Mouse (Mus musculus) heart, adult 2 months (tissue): ENCODE measurements around the gene Abcc2. TPM values are rescaled to one million over a fixed set of nuclear protein-coding genes. Genes with fewer than 3 reads are reported as not detected.

Experiments used
- DNase-seq, 2 experiments: peaks; one replicate each; pipeline ENCODE4 v3.0.0; 2021
- H3K27ac ChIP-seq: fragments of 200-600 bp; 2 replicates; pipeline ENCODE4 v1.8.1; 2022
- H3K27me3 ChIP-seq: fragments of 200-500 bp; 2 replicates; pipeline ENCODE4 v1.6.1; 2012; ENCODE audit warnings: mild to moderate bottlenecking, low read length, inconsistent platforms, mixed read lengths; ENCODE audit not compliant: control insufficient read depth, insufficient read depth
- H3K36me3 ChIP-seq: fragments of 200-500 bp; 2 replicates; pipeline ENCODE4 v1.6.1; 2012; ENCODE audit warnings: low read length, inconsistent platforms; ENCODE audit not compliant: control insufficient read depth, insufficient read depth
- H3K4me1 ChIP-seq: fragments of 200-500 bp; 2 replicates; pipeline ENCODE4 v1.6.1; 2011; ENCODE audit warnings: low read length; ENCODE audit not compliant: control insufficient read depth, insufficient read depth
- H3K4me3 ChIP-seq: fragments of 200-600 bp; 2 replicates; pipeline ENCODE4 v1.8.1; 2022
- H3K79me2 ChIP-seq: fragments of 200-500 bp; replicated peaks from 2 replicates; pipeline ENCODE4 v1.6.1; 2012; ENCODE audit warnings: mild to moderate bottlenecking, inconsistent platforms, low read length, moderate library complexity, mixed read lengths; ENCODE audit not compliant: control insufficient read depth, insufficient read depth
- H3K9ac ChIP-seq: fragments of 200-500 bp; 2 replicates; pipeline ENCODE4 v1.6.1; 2012; ENCODE audit warnings: low read depth, mild to moderate bottlenecking, control low read depth, inconsistent platforms, low read length, mixed read lengths
- CTCF ChIP-seq: fragments of 200-600 bp; IDR thresholded peaks from 2 replicates; pipeline ENCODE4 v1.8.1; 2022; ENCODE audit warnings: antibody characterized with exemption, mild to moderate bottlenecking, moderate library complexity
- EP300 ChIP-seq: fragments of 200-500 bp; IDR thresholded peaks from 2 replicates; pipeline ENCODE4 v1.6.1; 2011; ENCODE audit warnings: low read depth, low read length, control low read depth; ENCODE audit not compliant: insufficient read depth
- POLR2A ChIP-seq: fragments of 200-500 bp; IDR thresholded peaks from 2 replicates; pipeline ENCODE4 v1.6.1; 2011; ENCODE audit warnings: mild to moderate bottlenecking, low read depth, low read length, control low read depth; ENCODE audit not compliant: insufficient read depth
- WGBS: fragments of 180-500 bp; shearing (Covaris S2); methylation state at CpG from one replicate; pipeline ENCODE4 v1.1.7; 2018; 5-methylcytosine and 5-hydroxymethylcytosine counted together
- intact Hi-C: fragments of 180-260 bp; cut with DNase I; formaldehyde crosslinking; loops from one replicate; pipeline ENCODE4 v1.15.1; 2025
- polyA plus RNA-seq: library from polyadenylated mRNA; depleted of rRNA; stranded (reverse); fragments of >200 nt; gene quantifications from 2 replicates; pipeline ENCODE4 v1.2.3, GENCODE M21; 2012
- total RNA-seq, 2 experiments: library from RNA; stranded (reverse); gene quantifications; 2 replicates each; pipeline ENCODE4 v1.2.3; 2021

Abcc2 gene
- total and polyA plus RNA-seq, 3 experiments, result 0.06 TPM; not detected in 2

DNA sequence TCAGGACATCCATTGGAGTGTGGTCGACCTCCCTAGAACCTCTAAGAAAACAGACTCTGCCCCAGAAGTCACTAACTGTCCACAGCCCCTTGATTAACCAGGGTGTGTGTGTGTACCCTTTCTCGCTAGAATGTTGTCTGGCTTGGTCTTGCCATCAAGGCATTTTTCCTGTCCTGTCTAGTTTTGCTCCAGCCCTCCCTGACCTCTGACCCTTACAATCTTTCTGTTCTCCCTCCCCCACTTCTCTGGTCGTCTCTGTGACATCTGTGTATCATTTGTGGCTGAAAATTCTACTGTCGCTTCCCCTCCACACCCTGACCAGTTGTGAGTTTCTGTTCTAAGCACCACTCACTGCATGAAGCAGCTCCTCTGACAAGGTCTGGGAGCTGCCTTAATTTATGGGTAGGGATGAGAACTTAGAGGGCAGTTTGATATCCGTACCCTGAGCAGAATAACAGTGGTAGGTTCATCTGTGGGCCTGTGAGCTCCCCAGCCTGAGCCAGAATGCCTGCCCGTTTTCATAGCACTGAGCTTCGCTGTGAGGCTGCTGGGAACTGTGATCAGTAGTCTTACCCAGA is 63.4 kb downstream of the Abcc2 start:
- no peaks in the 10 kb centered on the region for H3K79me2 ChIP-seq
- intact Hi-C loops, result no loop called here
- no peak for DNase-seq
- TF ChIP-seq CTCF (no peak), POLR2A (no peak), EP300 (no peak)
- no peak overlapping the region for H3K9ac ChIP-seq
- no peaks in the 10 kb centered on the region; the same call in 1 of the 2 replicates for H3K36me3 ChIP-seq
- H3K27ac ChIP-seq, result no peak overlapping the region
- H3K4me3 ChIP-seq, result no peak overlapping the region
- H3K27me3 ChIP-seq, result no peaks in the 10 kb centered on the region
- no peaks in the 10 kb centered on the region for H3K4me1 ChIP-seq
- WGBS, result 57% methylated on average over 7 of the region's 7 CpGs

DNA sequence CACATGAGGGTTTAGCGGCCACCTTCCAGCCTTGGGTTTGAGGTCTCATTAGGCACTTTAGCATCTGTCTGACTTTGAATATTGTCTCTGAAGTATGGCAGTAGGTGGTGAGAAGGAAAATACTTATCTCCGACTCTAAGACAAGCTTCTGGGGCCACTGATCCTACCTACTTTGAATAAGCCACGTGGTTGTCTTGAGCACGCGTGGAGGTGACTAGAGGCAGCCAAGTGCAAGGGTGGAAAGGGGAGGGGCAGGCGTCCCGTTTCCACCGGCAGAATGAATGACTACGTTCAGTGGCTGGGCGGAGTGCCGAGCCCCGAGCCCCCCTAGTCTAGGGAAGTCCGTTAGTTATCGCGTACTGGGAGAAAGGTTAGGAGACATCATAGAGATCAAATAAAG is 65.1 kb downstream of the Abcc2 start:
- Histone ChIP-seq H3K27ac (no peak overlapping the region), H3K9ac (no peak overlapping the region), H3K4me3 (no peak overlapping the region), H3K4me1 (no peaks in the 10 kb centered on the region), H3K79me2 (no peaks in the 10 kb centered on the region), H3K36me3 (no peaks in the 10 kb centered on the region; the same call in 1 of the 2 replicates), H3K27me3 (no peaks in the 10 kb centered on the region)
- TF ChIP-seq CTCF, result no peak
- TF ChIP-seq EP300, result no peak
- no peak for TF ChIP-seq POLR2A
- intact Hi-C loops, result no loop called here
- no peak for DNase-seq
- 91% methylated on average over 15 of the region's 15 CpGs for whole genome bisulfite sequencing

DNA sequence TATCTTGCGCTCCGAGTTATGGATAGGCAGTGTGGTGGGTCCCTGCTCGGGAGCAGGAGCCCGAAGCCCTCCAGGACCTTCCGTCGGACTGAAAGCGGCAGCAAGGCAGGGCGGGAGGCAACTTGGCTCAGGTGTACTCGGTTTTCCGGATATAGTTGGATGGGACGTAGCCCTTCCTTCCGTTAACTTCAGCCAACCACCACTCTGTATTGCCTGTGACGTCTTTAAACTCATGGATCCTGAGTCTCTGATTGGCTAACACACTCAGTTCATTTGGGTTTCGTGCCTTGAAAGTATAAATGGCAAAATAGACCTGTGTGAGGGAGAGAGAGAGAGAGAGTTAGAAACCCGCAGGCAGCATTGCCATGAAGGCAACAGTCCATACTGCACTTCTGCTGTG is 66.0 kb downstream of the Abcc2 start:
- Histone ChIP-seq H3K27me3 (no peaks in the 10 kb centered on the region), H3K79me2 (no peaks in the 10 kb centered on the region), H3K9ac (no peak overlapping the region), H3K4me3 (no peak overlapping the region), H3K4me1 (no peaks in the 10 kb centered on the region), H3K27ac (no peak overlapping the region), H3K36me3 (no peaks in the 10 kb centered on the region; the same call in 1 of the 2 replicates)
- DNase-seq, result no peak
- TF ChIP-seq EP300 (no peak), POLR2A (no peak), CTCF (no peak)
- 95% methylated on average over 15 of the region's 15 CpGs for WGBS
- intact Hi-C loops, result no loop called here

DNA sequence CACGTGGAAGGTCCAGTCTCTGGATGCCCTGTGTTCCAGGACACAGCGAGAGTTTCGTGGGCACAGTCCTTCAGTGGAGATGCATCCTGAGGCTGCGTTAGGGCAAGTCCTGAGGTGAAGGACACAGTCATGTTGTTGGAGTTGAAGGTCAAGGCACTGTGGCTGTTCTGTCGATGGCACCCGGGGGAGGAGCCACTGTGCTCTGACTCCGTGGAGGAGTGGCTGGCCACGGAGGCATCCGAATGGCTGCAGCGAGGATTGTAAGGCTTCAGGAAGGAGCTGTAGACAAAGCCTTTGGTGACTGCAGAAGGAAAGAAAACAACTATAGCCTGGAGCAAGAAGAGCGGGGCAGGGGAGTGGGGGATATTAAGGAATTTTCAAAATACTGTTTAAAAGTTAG is 68.0 kb downstream of the Abcc2 start:
- intact Hi-C loops, result loop anchor here (5.0 kb wide), 1 partner anchor 92 kb away; the partner anchor contains the start of gene Dnmbp
- Histone ChIP-seq H3K4me1 (no peaks in the 10 kb centered on the region), H3K27ac (no peak overlapping the region), H3K79me2 (no peaks in the 10 kb centered on the region), H3K27me3 (no peaks in the 10 kb centered on the region), H3K36me3 (no peaks in the 10 kb centered on the region; the same call in 1 of the 2 replicates), H3K9ac (no peak overlapping the region), H3K4me3 (no peak overlapping the region)
- DNase-seq, result no peak
- 79% methylated on average over 11 of the region's 11 CpGs for WGBS
- no peak for TF ChIP-seq CTCF

DNA sequence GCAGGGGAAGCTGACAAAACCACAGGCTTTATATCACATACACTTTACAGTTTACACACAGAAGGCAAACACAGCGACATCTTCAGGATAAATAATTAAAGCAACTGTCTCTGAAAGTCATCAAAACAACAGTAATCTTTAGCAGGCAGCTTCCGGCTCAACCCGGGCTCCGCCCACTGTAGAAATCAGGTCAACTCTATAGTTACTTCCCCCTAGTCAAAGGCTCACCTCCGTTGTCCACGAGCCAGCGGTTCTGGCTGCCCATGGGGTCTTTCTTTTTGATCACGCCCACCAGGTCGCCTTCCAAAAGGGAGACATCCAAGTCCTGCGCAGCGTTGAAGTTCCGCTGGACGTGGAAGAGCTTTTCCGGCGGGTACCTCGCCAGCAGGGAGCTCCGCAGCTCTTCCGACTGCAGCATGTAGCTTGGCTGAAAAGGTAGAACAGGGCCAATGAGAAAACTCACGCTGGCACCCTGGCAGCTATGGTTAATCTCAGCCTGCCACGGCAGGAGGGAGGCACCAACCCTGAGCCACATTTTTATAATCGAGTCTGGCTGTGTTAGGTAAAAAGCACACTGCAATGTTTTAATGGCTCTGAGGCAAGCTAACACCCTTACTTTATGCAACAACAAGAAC is 70.1 kb downstream of the Abcc2 start:
- H3K36me3 ChIP-seq, result no peaks in the 10 kb centered on the region
- intact Hi-C loops, result loop anchor here (2.0 to 5.0 kb wide), 2 partner anchors 53 to 90 kb away; partner anchors contain the start of gene Dnmbp
- 79% methylated on average over 21 of the region's 21 CpGs for WGBS

GRCm38 (mm10) chr19:43852837-43853545 is 71.0 kb downstream of the Abcc2 start:
- no peak for DNase-seq
- no peaks in the 10 kb centered on the region for H3K27me3 ChIP-seq
- H3K27ac ChIP-seq, result no peak overlapping the region
- H3K79me2 ChIP-seq, result no peaks in the 10 kb centered on the region
- intact Hi-C loops, result loop anchor here (2.0 to 5.0 kb wide), 2 partner anchors 52 to 89 kb away; partner anchors contain the start of gene Dnmbp
- TF ChIP-seq CTCF (peak; percentile 75), POLR2A (no peak)
- no peak overlapping the region for H3K9ac ChIP-seq
- no peaks in the 10 kb centered on the region for H3K36me3 ChIP-seq
- H3K4me3 ChIP-seq, result no peak overlapping the region
- 80% methylated on average over 7 of the region's 7 CpGs for WGBS
- no peaks in the 10 kb centered on the region for H3K4me1 ChIP-seq

More for the DNA sequence above, 70.1 kb downstream of the Abcc2 start:
- TF ChIP-seq CTCF, result no peak
- TF ChIP-seq EP300, result no peak
- TF ChIP-seq POLR2A, result no peak
- Histone ChIP-seq H3K27ac (no peak overlapping the region), H3K4me3 (no peak overlapping the region), H3K27me3 (no peaks in the 10 kb centered on the region), H3K79me2 (no peaks in the 10 kb centered on the region), H3K9ac (no peak overlapping the region), H3K4me1 (no peaks in the 10 kb centered on the region)
- no peak for DNase-seq
